Mouse (Mus musculus) liver, embryonic 14.5 days (tissue): Measurements from ENCODE around the gene Gm266. TPM values are rescaled to one million over a fixed set of nuclear protein-coding genes. Genes with fewer than 3 reads are reported as not detected.

Source experiments
- ATAC-seq: fragments of 200-750 bp; cut with Nextera tagmentation; 2 replicates; pipeline ENCODE4 v1.8.0; 2017; ENCODE audit warnings: moderate number of reproducible peaks, mild to moderate bottlenecking, moderate library complexity; ENCODE audit not compliant: insufficient read depth
- DNase-seq, 3 experiments: peaks; one replicate each; pipeline ENCODE4 v3.0.0-alpha.2; 2012 to 2013; ENCODE audit warnings: low read depth in 3 of 3, low spot score in 3 of 3
- H3K27ac ChIP-seq: fragments of 300-500 bp; sonication (generic); 2 replicates; pipeline ENCODE4 v1.5.1; 2014; ENCODE audit warnings: moderate library complexity, mild to moderate bottlenecking, control low read depth, inconsistent platforms
- H3K27me3 ChIP-seq: fragments of 300-500 bp; sonication (generic); 2 replicates; pipeline ENCODE4 v1.6.1; 2014; ENCODE audit warnings: mild to moderate bottlenecking, low read length, moderate library complexity; ENCODE audit not compliant: control insufficient read depth, insufficient read depth
- H3K36me3 ChIP-seq: fragments of 300-500 bp; sonication (generic); replicated peaks from 2 replicates; pipeline ENCODE4 v1.6.1; 2014; ENCODE audit warnings: low read depth; ENCODE audit not compliant: control insufficient read depth, insufficient read depth
- H3K4me1 ChIP-seq, 2 experiments: fragments of 200-500 bp in 1 of 2; fragments of 300-500 bp in 1 of 2; sonication (generic) in 1 of 2; replicated peaks; 2 replicates each; pipeline ENCODE4 v1.6.1; 2012 to 2014; ENCODE audit warnings: antibody characterized with exemption in 1 of 2, inconsistent platforms in 1 of 2, low read length in 1 of 2; ENCODE audit not compliant: control insufficient read depth in 2 of 2, insufficient read depth in 2 of 2
- H3K4me2 ChIP-seq: fragments of 300-500 bp; sonication (generic); 2 replicates; pipeline ENCODE4 v1.6.1; 2014; ENCODE audit warnings: low read depth, mild to moderate bottlenecking, control low read depth, moderate library complexity
- H3K4me3 ChIP-seq, 2 experiments: fragments of 200-500 bp in 1 of 2; fragments of 300-500 bp in 1 of 2; sonication (generic) in 1 of 2; 2 replicates each; pipeline ENCODE4 v1.5.1; 2012 to 2014; ENCODE audit warnings: low read depth in 2 of 2, low read length in 2 of 2, mild to moderate bottlenecking in 2 of 2, control low read depth in 1 of 2, inconsistent platforms in 1 of 2, moderate library complexity in 1 of 2; ENCODE audit not compliant: insufficient read depth in 1 of 2
- H3K9ac ChIP-seq: fragments of 300-500 bp; sonication (generic); replicated peaks from 2 replicates; pipeline ENCODE4 v1.6.1; 2014; ENCODE audit warnings: mild to moderate bottlenecking, control low read depth, moderate library complexity
- H3K9me3 ChIP-seq: fragments of 300-500 bp; sonication (generic); 2 replicates; pipeline ENCODE4 v1.6.1; 2016; ENCODE audit warnings: low read length, mixed read lengths; ENCODE audit not compliant: control insufficient read depth
- CTCF ChIP-seq: IDR thresholded peaks from 2 replicates; pipeline ENCODE4 v1.5.1; 2016; ENCODE audit warnings: antibody characterized with exemption, low read depth, control low read depth
- EP300 ChIP-seq: IDR thresholded peaks from 2 replicates; pipeline ENCODE4 v1.6.1; 2016; ENCODE audit warnings: antibody characterized with exemption, low read depth
- WGBS: fragments of 180-500 bp; shearing (Covaris S2); extraction: QIAGEN DNeasy Blood & Tissue Kit; methylation state at CpG from one replicate; pipeline ENCODE4 v1.1.7; 2014; ENCODE audit not compliant: insufficient replicate concordance; 5-methylcytosine and 5-hydroxymethylcytosine counted together
- polyA plus RNA-seq, 2 experiments: library from polyadenylated mRNA; depleted of rRNA in 1 of 2; stranded (reverse) in 1 of 2; unstranded in 1 of 2; fragments of >200 nt; fragmentation: Nextera tagmentation in 1 of 2; extraction: Ambion mirVana in 1 of 2; gene quantifications; 2 replicates each; pipeline versions ENCODE4 v1.2.1 to v1.2.3; 2012 to 2014

The Gm266 gene
- polyA plus RNA-seq (2012; rRNA removed) (0.61 and 0.91 TPM in 2 replicates), polyA plus RNA-seq (2014; fragmentation: Nextera tagmentation; extraction: Ambion mirVana) (0.42 and 0.53 TPM in 2 replicates)

DNA sequence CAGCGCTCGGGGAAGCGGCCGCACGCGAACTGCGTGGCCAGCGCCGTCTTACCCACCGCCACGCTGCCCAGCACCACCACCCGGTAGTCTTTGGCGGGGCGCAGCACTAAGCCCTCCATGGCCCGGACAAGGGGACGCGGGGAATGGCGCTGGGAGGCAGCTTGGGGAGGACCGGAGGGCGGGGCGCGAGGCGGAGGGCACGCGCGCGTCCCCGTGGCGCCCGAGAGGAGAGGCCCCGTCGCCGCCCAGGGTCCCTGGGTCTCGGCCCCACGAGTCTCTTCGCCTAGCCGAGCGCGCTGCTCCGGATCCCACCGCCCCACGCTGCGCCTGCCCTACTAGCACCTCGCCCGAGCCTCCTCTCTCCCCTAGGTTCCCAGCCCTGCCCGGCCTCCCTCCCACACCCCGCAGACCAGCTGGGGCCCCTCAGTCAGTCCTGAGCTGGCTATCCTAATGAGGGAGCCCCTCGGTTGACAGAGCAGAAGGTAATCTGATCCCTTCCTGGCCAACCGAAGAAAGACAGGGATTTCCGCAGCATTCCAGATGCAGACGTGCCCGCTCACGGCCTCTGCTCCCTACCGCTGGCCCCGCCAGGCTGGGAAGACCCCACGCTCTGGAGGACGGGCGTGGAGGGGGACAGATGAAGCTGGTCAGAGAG lies at the start of gene Gm266:
Gene Gm266 (minus strand): TSS at position 172 of the 655 bp plus-strand sequence.
- DNase-seq (no peak), ATAC-seq (no peak)
- TF ChIP-seq CTCF: no peak
- TF ChIP-seq EP300: no peak
- Histone ChIP-seq H3K27ac (no peak within 1 kb of the TSS), H3K4me1 (no peaks in the 10 kb centered on the region), H3K36me3 (no peaks in the 10 kb centered on the region), H3K27me3 (peaks cover 66% of the 10 kb centered on the region), H3K4me3 (peak within 1 kb of the TSS; percentile 8 to 39; a peak in 3 of 4 replicates), H3K9ac (no peak within 1 kb of the TSS), H3K9me3 (no peaks in the 10 kb centered on the region), H3K4me2 (peak within 1 kb of the TSS; percentile 53)
- WGBS: 2% methylated on average over 49 of the region's 58 CpGs

DNA sequence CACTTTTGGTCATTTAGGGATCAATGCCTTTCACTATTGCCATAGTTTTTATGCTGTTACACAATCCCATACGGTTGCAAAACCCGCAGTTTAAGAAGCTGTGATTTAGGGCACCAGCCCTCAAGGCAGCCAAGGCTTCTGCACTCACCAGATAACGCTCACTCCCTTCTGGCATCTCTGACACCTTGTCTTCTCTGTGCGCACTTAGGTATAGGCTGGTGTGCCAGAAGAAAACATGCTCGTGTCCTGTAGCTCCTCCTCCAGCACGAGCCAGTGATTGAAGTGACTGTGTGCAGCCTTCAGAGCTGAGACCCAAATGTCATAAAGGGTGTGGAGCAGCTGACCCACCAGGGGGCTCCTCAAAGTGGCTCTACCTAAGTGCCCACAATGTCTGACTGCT lies 49.7 kb upstream of the Gm266 start:
- Histone ChIP-seq H3K4me2 (peak overlapping the region; percentile 49), H3K27ac (peak overlapping the region; percentile 81), H3K4me1 (peaks cover 28 to 36% of the 10 kb centered on the region in 2 experiments), H3K27me3 (peaks cover 7% of the 10 kb centered on the region), H3K9me3 (no peaks in the 10 kb centered on the region), H3K36me3 (peaks cover 15% of the 10 kb centered on the region), H3K9ac (peak overlapping the region; percentile 32; the same call in 1 of the 2 replicates), H3K4me3 (no peak overlapping the region)
- peak; percentile 35; the same call in 1 of the 2 replicates for TF ChIP-seq CTCF
- peak; percentile 89 for TF ChIP-seq EP300
- DNase-seq: peak; percentile 79 to 83 (median 81)
- WGBS: 13% methylated on average over 6 of the region's 6 CpGs
- ATAC-seq: peak; percentile 38

DNA sequence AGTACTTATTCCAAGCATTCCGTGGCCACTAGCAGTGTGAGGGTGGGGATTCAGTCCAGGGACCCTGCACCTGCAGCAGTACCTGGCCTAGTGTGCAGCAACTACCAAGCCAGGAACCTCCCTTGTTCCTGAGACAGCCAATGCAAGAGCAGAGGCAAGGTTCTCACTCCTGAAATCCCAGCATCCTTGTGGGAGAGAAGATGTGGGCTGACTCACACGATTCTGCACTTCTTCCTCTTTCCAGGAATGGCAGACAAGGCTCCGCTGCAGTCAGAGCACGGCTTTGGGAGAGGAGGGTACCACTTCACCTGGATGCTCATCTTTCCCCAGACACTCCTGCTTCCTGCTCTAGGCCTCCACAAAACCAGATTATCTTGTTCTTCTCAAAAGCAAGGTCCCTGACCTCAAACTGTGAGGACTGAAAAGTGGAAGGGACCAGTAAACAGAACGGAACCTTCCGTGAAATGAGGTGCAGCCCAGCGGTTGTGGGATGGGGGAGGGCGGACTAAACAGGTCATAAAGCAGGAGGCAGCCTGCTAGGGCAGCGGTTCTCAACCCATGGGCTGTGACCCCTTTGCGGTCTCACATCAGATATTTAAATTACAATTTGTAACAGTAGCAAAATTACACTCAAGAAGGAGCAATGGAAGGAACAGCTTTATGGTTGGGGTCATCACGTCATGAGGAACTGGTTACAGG lies 47.6 kb upstream of the Gm266 start:
- H3K36me3 ChIP-seq: no peaks in the 10 kb centered on the region
- H3K9me3 ChIP-seq: no peaks in the 10 kb centered on the region
- no peak overlapping the region for H3K4me2 ChIP-seq
- H3K4me1 ChIP-seq: peaks cover 21 to 26% of the 10 kb centered on the region in 2 experiments
- DNase-seq (no peak), ATAC-seq (no peak)
- no peak for TF ChIP-seq CTCF
- no peak for TF ChIP-seq EP300
- 54% methylated on average over 11 of the region's 11 CpGs for WGBS
- H3K27me3 ChIP-seq: peaks cover 10% of the 10 kb centered on the region
- no peak overlapping the region for H3K9ac ChIP-seq
- no peak overlapping the region for H3K4me3 ChIP-seq
- no peak overlapping the region for H3K27ac ChIP-seq

GRCm38 (mm10) chr12:111529192-111529591 lies 43.6 kb upstream of the Gm266 start:
- Histone ChIP-seq H3K27me3 (peaks cover 20% of the 10 kb centered on the region), H3K4me3 (no peak overlapping the region), H3K36me3 (no peaks in the 10 kb centered on the region), H3K9me3 (no peaks in the 10 kb centered on the region), H3K4me1 (peaks cover 0 to 2% of the 10 kb centered on the region in 2 experiments; a peak in 1 of 4 replicates), H3K27ac (no peak overlapping the region), H3K9ac (no peak overlapping the region), H3K4me2 (no peak overlapping the region)
- 18% methylated on average over 8 of the region's 8 CpGs for WGBS
- ATAC-seq: no peak
- no peak for DNase-seq
- TF ChIP-seq EP300: no peak
- no peak for TF ChIP-seq CTCF

DNA sequence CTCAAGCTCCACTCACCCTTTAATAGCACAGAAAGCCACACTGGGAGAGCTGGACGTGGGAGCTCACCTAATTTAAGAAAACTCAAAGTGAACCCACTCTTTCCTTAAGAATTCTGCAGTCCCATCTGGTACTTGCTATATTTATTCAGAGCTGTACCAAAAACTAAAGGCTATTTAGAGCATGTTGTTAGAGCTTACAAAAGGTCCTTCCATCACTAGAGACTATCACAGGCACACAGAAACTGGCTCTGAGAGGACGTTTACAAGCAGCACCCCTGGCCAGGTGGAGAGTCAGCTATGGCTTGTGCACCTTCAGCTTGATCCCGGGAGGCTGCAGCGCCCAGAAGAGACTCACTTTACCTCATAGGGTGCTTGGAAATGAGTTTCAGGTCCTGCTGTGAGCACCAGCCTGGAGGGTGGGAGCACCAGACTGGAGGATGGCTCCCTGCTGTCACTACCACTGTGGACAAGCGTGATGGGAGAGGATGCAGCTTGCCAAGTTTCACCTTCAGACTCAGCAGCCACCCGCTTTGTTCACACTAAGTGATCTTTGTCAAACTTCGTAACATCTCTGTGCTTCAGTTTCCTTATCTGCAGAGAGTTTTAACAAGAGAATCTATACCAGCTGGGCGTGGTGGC lies 42.1 kb upstream of the Gm266 start:
- peaks cover 13% of the 10 kb centered on the region for H3K27me3 ChIP-seq
- ATAC-seq: no peak
- 48% methylated on average over 8 of the region's 8 CpGs for WGBS

More for the DNA sequence above, 42.1 kb upstream of the Gm266 start:
- TF ChIP-seq CTCF: no peak
- TF ChIP-seq EP300: no peak
- H3K9ac ChIP-seq: no peak overlapping the region
- no peaks in the 10 kb centered on the region for H3K36me3 ChIP-seq
- H3K4me1 ChIP-seq: peaks cover 0 to 2% of the 10 kb centered on the region in 2 experiments; a peak in 1 of 4 replicates
- H3K9me3 ChIP-seq: no peaks in the 10 kb centered on the region
- no peak overlapping the region for H3K4me3 ChIP-seq
- H3K27ac ChIP-seq: no peak overlapping the region
- H3K4me2 ChIP-seq: no peak overlapping the region
- DNase-seq: no peak
